Mouse (Mus musculus): ENCODE measurements at regions not wholly inside any gene's neighbourhood (a gene's known extent, or its start where the extent isn't known, plus 50 kb on each side); places are given as distances from the start of the nearest gene placed in this dataset.

DNA sequence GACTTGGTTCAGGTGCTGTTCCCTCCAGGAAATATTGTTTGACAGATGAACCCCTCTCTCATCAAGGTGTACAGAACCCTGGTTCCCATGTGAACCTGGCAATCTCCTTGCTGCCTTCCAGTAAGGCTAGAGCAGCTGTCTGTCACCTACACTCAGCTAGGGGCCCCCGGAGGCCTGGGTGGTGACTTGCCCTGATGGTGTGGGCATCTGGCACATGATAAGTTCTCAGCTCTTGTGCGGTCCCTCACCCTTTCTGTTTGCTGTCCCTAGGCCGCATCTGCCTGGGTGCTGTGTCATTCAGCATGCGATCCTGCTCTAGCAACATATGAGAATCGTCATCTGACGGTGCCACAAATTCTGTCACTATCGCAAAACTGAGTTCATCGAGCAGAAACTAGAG, 67.7 kb upstream of the Usp24 start:
- TF ChIP-seq CTCF (IDR thresholded peaks at IDR 0.05; ENCODE audit: low read depth, low read length) (no peak), POLR2A (IDR thresholded peaks at IDR 0.05; ENCODE audit: extremely low read depth, insufficient read depth, low read length) (no peak)
